Mouse (Mus musculus) heart, adult 2 months (tissue): ENCODE measurements around the gene Zfp64. TPM values are rescaled to one million over a fixed set of nuclear protein-coding genes. Genes with fewer than 3 reads are reported as not detected.

ENCODE experiments used
- DNase-seq, 2 experiments: peaks; one replicate each; pipeline ENCODE4 v3.0.0; 2021
- H3K27ac ChIP-seq: fragments of 200-600 bp; 2 replicates; pipeline ENCODE4 v1.8.1; 2022
- H3K27me3 ChIP-seq: fragments of 200-500 bp; 2 replicates; pipeline ENCODE4 v1.6.1; 2012; ENCODE audit warnings: mild to moderate bottlenecking, low read length, inconsistent platforms, mixed read lengths; ENCODE audit not compliant: control insufficient read depth, insufficient read depth
- H3K36me3 ChIP-seq: fragments of 200-500 bp; 2 replicates; pipeline ENCODE4 v1.6.1; 2012; ENCODE audit warnings: low read length, inconsistent platforms; ENCODE audit not compliant: control insufficient read depth, insufficient read depth
- H3K4me1 ChIP-seq: fragments of 200-500 bp; 2 replicates; pipeline ENCODE4 v1.6.1; 2011; ENCODE audit warnings: low read length; ENCODE audit not compliant: control insufficient read depth, insufficient read depth
- H3K4me3 ChIP-seq: fragments of 200-600 bp; 2 replicates; pipeline ENCODE4 v1.8.1; 2022
- H3K79me2 ChIP-seq: fragments of 200-500 bp; replicated peaks from 2 replicates; pipeline ENCODE4 v1.6.1; 2012; ENCODE audit warnings: mild to moderate bottlenecking, inconsistent platforms, low read length, moderate library complexity, mixed read lengths; ENCODE audit not compliant: control insufficient read depth, insufficient read depth
- H3K9ac ChIP-seq: fragments of 200-500 bp; 2 replicates; pipeline ENCODE4 v1.6.1; 2012; ENCODE audit warnings: low read depth, mild to moderate bottlenecking, control low read depth, inconsistent platforms, low read length, mixed read lengths
- CTCF ChIP-seq: fragments of 200-600 bp; IDR thresholded peaks from 2 replicates; pipeline ENCODE4 v1.8.1; 2022; ENCODE audit warnings: antibody characterized with exemption, mild to moderate bottlenecking, moderate library complexity
- EP300 ChIP-seq: fragments of 200-500 bp; IDR thresholded peaks from 2 replicates; pipeline ENCODE4 v1.6.1; 2011; ENCODE audit warnings: low read depth, low read length, control low read depth; ENCODE audit not compliant: insufficient read depth
- POLR2A ChIP-seq: fragments of 200-500 bp; IDR thresholded peaks from 2 replicates; pipeline ENCODE4 v1.6.1; 2011; ENCODE audit warnings: mild to moderate bottlenecking, low read depth, low read length, control low read depth; ENCODE audit not compliant: insufficient read depth
- WGBS: fragments of 180-500 bp; shearing (Covaris S2); methylation state at CpG from one replicate; pipeline ENCODE4 v1.1.7; 2018; 5-methylcytosine and 5-hydroxymethylcytosine counted together
- intact Hi-C: fragments of 180-260 bp; cut with DNase I; formaldehyde crosslinking; loops from one replicate; pipeline ENCODE4 v1.15.1; 2025
- polyA plus RNA-seq: library from polyadenylated mRNA; depleted of rRNA; stranded (reverse); fragments of >200 nt; gene quantifications from 2 replicates; pipeline ENCODE4 v1.2.3, GENCODE M21; 2012
- total RNA-seq, 2 experiments: library from RNA; stranded (reverse); gene quantifications; 2 replicates each; pipeline ENCODE4 v1.2.3; 2021

Zfp64 gene
- total and polyA plus RNA-seq, 3 experiments: 6.6 to 10.1 (median 7.8) TPM

DNA sequence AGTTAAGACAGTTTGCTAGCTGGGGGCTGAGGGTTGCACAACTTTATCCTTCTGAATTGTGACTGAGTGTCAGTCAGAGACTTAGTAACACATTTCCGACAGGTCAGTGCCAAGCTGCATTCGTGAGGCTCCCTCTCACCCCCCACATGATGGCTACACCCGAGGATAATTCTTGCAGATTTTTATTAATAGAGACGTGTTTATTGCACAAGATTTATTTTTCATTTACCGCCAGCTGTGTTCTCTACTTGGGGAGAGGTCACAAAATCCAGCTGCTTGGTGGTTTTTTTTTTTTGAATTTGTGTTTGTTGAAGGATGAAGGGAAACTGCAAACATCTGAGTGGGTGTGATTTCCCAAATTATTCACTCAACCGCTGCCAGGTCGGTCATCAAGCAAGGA lies 28.0 kb downstream of the Zfp64 start:
- H3K27ac ChIP-seq: no peak overlapping the region
- H3K9ac ChIP-seq: no peak overlapping the region
- WGBS: 90% methylated on average over 7 of the region's 7 CpGs
- H3K4me1 ChIP-seq: no peaks in the 10 kb centered on the region
- no peaks in the 10 kb centered on the region for H3K36me3 ChIP-seq
- intact Hi-C loops: no loop called here
- no peaks in the 10 kb centered on the region for H3K79me2 ChIP-seq
- no peak for TF ChIP-seq CTCF
- TF ChIP-seq POLR2A: no peak
- TF ChIP-seq EP300: no peak
- H3K27me3 ChIP-seq: no peaks in the 10 kb centered on the region
- DNase-seq: no peak
- H3K4me3 ChIP-seq: no peak overlapping the region

DNA sequence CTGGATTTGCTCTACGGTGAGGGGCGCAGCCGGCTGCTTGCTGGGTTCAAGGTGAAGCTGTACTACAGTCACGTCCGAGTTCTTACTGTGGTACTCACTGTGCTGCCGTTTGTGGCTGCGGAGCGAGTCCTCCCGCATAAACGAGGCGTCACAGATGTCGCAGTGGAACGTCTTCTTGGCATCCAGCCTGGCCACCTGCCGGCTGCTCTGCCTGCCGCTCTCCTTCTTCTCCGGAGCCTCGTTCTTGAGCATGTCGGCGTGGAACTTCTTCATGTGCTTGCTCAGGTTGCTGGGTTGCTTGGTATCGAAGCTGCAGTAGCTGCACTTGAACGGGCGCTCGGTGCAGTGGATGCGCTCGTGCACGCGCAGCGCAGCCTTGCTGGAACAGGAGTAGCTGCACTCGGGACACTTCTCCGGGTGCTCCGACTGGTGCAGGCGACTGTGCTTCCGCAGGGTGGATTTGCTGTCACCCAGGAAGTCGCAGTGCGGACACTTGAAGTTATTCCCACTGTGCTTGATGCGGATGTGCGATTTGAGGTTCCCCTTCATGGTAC lies 29.1 kb downstream of the Zfp64 start:
- TF ChIP-seq CTCF: no peak
- no peak for TF ChIP-seq EP300
- no peak for TF ChIP-seq POLR2A
- 92% methylated on average over 37 of the region's 37 CpGs for WGBS
- no peak for DNase-seq

DNA sequence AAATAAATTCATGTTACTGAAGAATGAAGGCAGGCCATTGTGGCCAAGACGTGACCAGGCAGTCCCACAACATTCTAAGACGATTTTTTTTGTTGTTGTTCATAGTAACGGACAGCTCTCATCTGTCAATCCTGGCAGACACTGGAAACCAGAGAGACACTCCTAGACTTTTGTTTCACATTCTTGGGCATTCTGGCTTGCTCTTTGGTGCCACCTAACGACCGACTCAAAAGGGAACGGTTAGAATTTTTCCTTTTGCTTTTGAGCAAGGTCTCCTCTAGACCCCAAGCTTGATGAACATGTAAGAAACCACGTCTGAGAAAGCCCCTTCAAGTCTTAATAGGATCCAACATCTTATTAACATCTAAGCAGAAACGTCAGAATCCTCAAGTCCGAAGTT lies 31.7 kb downstream of the Zfp64 start:
- no peak overlapping the region for H3K4me3 ChIP-seq
- H3K36me3 ChIP-seq: no peaks in the 10 kb centered on the region
- intact Hi-C loops: no loop called here

More for the DNA sequence above, 29.1 kb downstream of the Zfp64 start:
- Histone ChIP-seq H3K36me3 (no peaks in the 10 kb centered on the region), H3K9ac (no peak overlapping the region), H3K4me1 (no peaks in the 10 kb centered on the region), H3K27me3 (no peaks in the 10 kb centered on the region), H3K4me3 (no peak overlapping the region), H3K79me2 (no peaks in the 10 kb centered on the region), H3K27ac (no peak overlapping the region)
- intact Hi-C loops: no loop called here

DNA sequence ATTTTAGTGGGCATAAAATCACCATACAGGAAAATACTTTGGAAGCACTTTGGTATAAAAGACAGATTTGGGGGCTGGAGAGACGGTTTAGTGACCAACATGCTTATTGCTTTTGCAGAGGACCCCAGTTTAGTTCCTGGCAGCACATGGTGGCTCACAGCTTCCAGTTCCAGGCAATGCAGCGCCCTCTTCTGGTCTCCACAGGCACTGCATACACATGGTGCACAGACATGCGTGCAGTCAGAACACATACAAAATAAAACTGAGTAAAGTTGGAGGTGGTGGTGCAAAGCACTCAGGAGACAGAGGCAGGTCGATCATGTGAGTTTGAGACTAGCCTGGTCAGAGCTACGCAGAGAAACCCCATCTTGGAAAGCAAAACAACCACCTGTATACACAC lies 32.9 kb downstream of the Zfp64 start:
- intact Hi-C loops: no loop called here
- H3K9ac ChIP-seq: no peak overlapping the region
- no peak for DNase-seq
- H3K36me3 ChIP-seq: no peaks in the 10 kb centered on the region
- H3K4me3 ChIP-seq: no peak overlapping the region
- peak; percentile 34 for TF ChIP-seq CTCF
- no peak for TF ChIP-seq EP300
- H3K27ac ChIP-seq: no peak overlapping the region
- 90% methylated on average over 5 of the region's 5 CpGs for WGBS
- no peaks in the 10 kb centered on the region for H3K4me1 ChIP-seq
- no peaks in the 10 kb centered on the region for H3K27me3 ChIP-seq
- H3K79me2 ChIP-seq: no peaks in the 10 kb centered on the region

More for the DNA sequence above, 31.7 kb downstream of the Zfp64 start:
- no peak overlapping the region for H3K27ac ChIP-seq
- peak in 1 of 2 experiments; percentile 35 for DNase-seq
- WGBS: 13% methylated on average over 9 of the region's 9 CpGs
- no peaks in the 10 kb centered on the region for H3K79me2 ChIP-seq
- TF ChIP-seq EP300 (no peak), POLR2A (no peak), CTCF (peak; percentile 73)
- H3K9ac ChIP-seq: no peak overlapping the region
- H3K4me1 ChIP-seq: no peaks in the 10 kb centered on the region
- H3K27me3 ChIP-seq: no peaks in the 10 kb centered on the region

DNA sequence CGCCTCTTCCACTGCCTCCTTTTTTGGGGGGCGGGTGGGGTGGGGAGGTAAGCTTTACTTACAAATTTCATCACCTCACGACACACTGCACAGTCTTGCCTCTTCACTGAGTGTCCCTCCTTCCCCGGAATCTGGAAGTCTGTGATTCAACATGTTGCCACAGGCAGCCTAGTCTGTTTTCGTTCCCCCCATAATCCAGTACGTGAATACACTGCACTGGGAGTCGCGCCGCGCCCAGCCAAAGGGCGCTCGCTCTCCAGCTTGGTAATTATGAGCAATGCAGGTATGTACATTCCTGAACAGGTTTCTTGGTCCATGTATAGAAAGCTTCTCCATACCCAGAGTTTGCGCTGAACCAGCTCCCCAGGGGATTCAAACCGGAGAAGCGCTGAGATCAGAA lies 35.4 kb downstream of the Zfp64 start:
- 53% methylated on average over 15 of the region's 15 CpGs for WGBS
- intact Hi-C loops: no loop called here
- Histone ChIP-seq H3K4me1 (no peaks in the 10 kb centered on the region), H3K27ac (no peak overlapping the region), H3K79me2 (no peaks in the 10 kb centered on the region), H3K36me3 (no peaks in the 10 kb centered on the region), H3K9ac (no peak overlapping the region), H3K4me3 (no peak overlapping the region), H3K27me3 (no peaks in the 10 kb centered on the region)
- DNase-seq: no peak
- TF ChIP-seq EP300: no peak
- TF ChIP-seq CTCF: no peak

DNA sequence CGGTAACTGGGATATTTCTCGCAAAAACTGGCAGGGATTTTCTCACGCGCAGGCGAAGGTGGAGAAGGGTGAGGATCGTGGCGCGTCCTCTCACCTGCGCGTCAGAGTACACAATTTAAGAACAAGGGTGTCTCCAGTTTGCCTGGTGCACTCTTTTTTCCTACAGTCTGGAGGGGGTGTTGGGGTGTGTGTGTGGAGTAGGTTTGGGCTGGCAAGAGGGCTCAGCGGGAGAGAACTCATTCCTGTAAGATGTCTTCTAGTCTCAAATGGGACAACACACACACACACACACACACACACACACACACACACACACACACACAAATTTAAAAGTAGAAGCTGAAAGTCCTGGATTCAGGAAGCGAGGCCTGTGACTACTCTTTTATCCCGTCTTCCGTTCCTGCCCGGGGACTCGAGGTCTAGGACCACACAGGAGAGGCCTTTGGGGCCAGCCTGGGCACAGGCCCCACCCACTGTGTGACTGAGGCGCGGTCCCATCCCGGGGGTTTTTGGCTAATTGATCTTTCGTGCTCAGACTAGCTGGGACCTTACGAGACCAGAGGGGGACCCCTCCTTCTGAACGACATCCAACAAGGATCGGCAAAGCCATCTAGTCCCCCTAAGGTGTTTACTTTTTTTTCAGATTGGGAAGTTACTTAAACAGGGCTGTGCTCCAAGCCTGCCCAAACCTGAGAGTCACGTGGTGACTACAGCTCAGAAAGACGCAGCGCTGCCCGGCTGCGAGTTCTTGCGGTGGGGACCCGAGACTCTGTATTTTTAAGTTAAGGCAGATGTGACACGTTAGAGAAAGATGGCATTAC lies 42.3 kb downstream of the Zfp64 start:
- 6% methylated on average over 31 of the region's 31 CpGs for WGBS

More for the DNA sequence above, 42.3 kb downstream of the Zfp64 start:
- H3K9ac ChIP-seq: no peak overlapping the region
- no peaks in the 10 kb centered on the region for H3K36me3 ChIP-seq
- TF ChIP-seq EP300: no peak
- TF ChIP-seq POLR2A: no peak
- no peak for TF ChIP-seq CTCF
- H3K27me3 ChIP-seq: peaks cover 9% of the 10 kb centered on the region
- no peaks in the 10 kb centered on the region for H3K79me2 ChIP-seq
- DNase-seq: no peak
- H3K4me1 ChIP-seq: no peaks in the 10 kb centered on the region
- no peak overlapping the region for H3K27ac ChIP-seq
- H3K4me3 ChIP-seq: peak overlapping the region; percentile 43
- intact Hi-C loops: no loop called here
